Mouse (Mus musculus) midbrain, embryonic 15.5 days (tissue): Measurements from ENCODE around the gene Wdr48. TPM values are rescaled to one million over a fixed set of nuclear protein-coding genes. Genes with fewer than 3 reads are reported as not detected.

Experiments
- ATAC-seq: fragments of 200-750 bp; cut with Nextera tagmentation; replicated peaks from 2 replicates; pipeline ENCODE4 v1.8.0; 2017; ENCODE audit warnings: moderate TSS enrichment
- H3K27ac ChIP-seq: fragments of 300-500 bp; sonication (generic); 2 replicates; pipeline ENCODE4 v1.5.1; 2015; ENCODE audit warnings: mild to moderate bottlenecking, inconsistent platforms
- H3K27me3 ChIP-seq: fragments of 300-500 bp; sonication (generic); replicated peaks from 2 replicates; pipeline ENCODE4 v1.6.1; 2015; ENCODE audit warnings: inconsistent platforms
- H3K36me3 ChIP-seq: fragments of 300-500 bp; sonication (generic); replicated peaks from 2 replicates; pipeline ENCODE4 v1.6.1; 2015; ENCODE audit warnings: inconsistent platforms
- H3K4me1 ChIP-seq: fragments of 300-500 bp; sonication (generic); 2 replicates; pipeline ENCODE4 v1.6.1; 2015; ENCODE audit warnings: inconsistent platforms
- H3K4me2 ChIP-seq: fragments of 300-500 bp; sonication (generic); 2 replicates; pipeline ENCODE4 v1.6.1; 2015; ENCODE audit warnings: inconsistent platforms, mild to moderate bottlenecking, moderate library complexity
- H3K4me3 ChIP-seq: fragments of 300-500 bp; sonication (generic); 2 replicates; pipeline ENCODE4 v1.5.1; 2015; ENCODE audit warnings: mild to moderate bottlenecking, inconsistent platforms
- H3K9ac ChIP-seq: fragments of 300-500 bp; sonication (generic); 2 replicates; pipeline ENCODE4 v1.6.1; 2015; ENCODE audit warnings: mild to moderate bottlenecking, inconsistent platforms
- H3K9me3 ChIP-seq: fragments of 300-500 bp; sonication (generic); 2 replicates; pipeline ENCODE4 v1.6.1; 2016; ENCODE audit warnings: inconsistent platforms
- WGBS: fragments of 180-500 bp; shearing (Covaris S2); methylation state at CpG from one replicate; pipeline ENCODE4 v1.1.7; 2015; ENCODE audit warnings: mixed read lengths; 5-methylcytosine and 5-hydroxymethylcytosine counted together
- polyA plus RNA-seq: library from polyadenylated mRNA; unstranded; fragments of >200 nt; fragmentation: Nextera tagmentation; extraction: Ambion mirVana; gene quantifications from 2 replicates; pipeline ENCODE4 v1.2.1, GENCODE M21; 2015

Gene Wdr48
- 72.0 and 75.3 TPM in 2 replicates for polyA plus RNA-seq

DNA sequence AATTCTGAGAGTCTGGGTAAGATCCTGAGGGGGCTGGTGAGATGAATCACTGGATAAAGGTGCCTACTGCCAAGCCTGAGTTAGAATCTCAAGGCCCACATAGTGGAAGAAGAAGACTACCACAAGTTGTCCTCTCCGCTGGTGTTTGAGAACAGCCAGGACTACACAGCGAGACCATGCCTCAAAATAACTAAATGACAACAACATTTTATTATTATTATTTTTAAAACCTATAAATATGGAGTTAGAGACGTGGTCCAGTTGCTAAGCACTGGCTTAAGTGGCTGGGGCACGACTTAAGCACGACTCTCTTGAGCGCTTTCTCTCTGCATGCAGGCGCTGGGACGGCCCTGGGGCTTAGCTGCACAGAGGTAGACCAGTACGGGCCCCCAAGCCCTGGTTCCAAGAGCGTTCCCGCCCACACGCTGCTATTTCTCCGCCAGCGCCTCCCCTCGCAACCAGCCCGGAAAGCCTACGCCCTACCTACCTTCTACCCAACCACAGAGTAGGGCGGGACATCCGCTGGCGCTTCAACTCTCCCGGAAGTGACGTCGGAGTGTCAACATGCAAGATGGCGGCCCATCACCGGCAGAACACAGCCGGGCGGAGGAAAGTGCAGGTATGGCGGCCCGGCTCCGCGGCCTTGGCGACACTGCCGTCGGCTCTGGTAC is at the start of gene Wdr48:
TSS of gene Wdr48 (plus strand) at position 540 of the 671 bp plus-strand sequence.
- ATAC-seq: peak; percentile 99
- H3K4me2 ChIP-seq: peak within 1 kb of the TSS; percentile 91
- H3K4me1 ChIP-seq: peaks cover 23% of the 10 kb centered on the region
- no peaks in the 10 kb centered on the region for H3K9me3 ChIP-seq
- peaks cover 6% of the 10 kb centered on the region for H3K27me3 ChIP-seq
- H3K4me3 ChIP-seq: peak within 1 kb of the TSS; percentile 97
- H3K36me3 ChIP-seq: no peaks in the 10 kb centered on the region
- peak within 1 kb of the TSS; percentile 82 for H3K9ac ChIP-seq
- H3K27ac ChIP-seq: peak within 1 kb of the TSS; percentile 86
- 4% methylated on average over 34 of the region's 34 CpGs for WGBS

DNA sequence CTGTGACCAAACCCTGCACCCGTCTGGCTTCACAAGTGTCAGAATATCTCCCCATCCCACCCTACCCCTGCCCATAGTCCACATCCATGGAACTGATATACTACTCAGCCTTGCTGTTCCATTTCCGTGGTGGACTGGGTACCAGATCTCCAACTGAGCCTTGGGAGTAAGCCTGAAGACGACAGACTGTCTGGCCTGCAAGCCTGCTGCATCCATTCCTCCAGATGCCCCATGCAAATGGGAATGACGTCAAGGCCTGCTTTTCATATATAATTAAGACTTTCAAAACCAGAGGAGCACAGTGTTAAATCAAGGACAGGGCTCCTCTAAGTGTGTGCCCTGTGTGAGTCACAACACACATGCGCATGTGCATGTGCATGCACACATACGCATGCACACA is 47.5 kb upstream of the Wdr48 start:
- no peaks in the 10 kb centered on the region for H3K36me3 ChIP-seq

DNA sequence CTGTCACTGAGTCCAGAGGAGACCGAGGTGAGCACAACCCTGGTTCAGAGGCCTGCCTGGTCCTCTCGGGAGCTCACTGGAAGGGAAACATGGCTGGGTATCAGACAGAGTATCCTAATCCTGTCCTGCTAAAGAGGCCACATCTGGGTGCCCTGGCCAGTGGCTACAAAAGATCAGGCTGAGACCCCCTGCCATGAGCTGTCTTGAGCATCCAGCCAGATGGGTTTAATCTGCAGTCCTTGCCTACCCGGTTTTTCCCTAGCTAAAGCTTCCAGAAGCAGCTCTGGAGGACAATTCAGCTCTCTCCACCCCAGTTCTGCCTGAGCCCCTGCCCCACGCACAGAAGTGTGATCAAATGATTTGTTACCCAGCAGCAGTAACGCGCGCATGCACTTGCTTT is 46.0 kb upstream of the Wdr48 start:
- H3K36me3 ChIP-seq: no peaks in the 10 kb centered on the region
- H3K4me2 ChIP-seq: no peak overlapping the region
- H3K4me1 ChIP-seq: peaks cover 12% of the 10 kb centered on the region
- H3K27me3 ChIP-seq: 0 out of 2 replicates have a peak, but pooled peaks cover 3% of the 10 kb centered on the region
- H3K9ac ChIP-seq: no peak overlapping the region
- H3K27ac ChIP-seq: no peak overlapping the region
- ATAC-seq: no peak
- WGBS: 25% methylated on average over 7 of the region's 7 CpGs
- H3K9me3 ChIP-seq: no peaks in the 10 kb centered on the region
- H3K4me3 ChIP-seq: no peak overlapping the region

More for the DNA sequence above, 47.5 kb upstream of the Wdr48 start:
- Histone ChIP-seq H3K27me3 (0 out of 2 replicates have a peak, but pooled peaks cover 3% of the 10 kb centered on the region), H3K4me3 (no peak overlapping the region), H3K27ac (no peak overlapping the region), H3K9ac (no peak overlapping the region), H3K9me3 (no peaks in the 10 kb centered on the region), H3K4me1 (peaks cover 20% of the 10 kb centered on the region), H3K4me2 (no peak overlapping the region)
- no peak for ATAC-seq
- 69% methylated on average over 6 of the region's 6 CpGs for WGBS

GRCm38 (mm10) chr9:119849214-119849613 is 45.5 kb upstream of the Wdr48 start:
- 12% methylated on average over 8 of the region's 8 CpGs for WGBS
- H3K27me3 ChIP-seq: 0 out of 2 replicates have a peak, but pooled peaks cover 3% of the 10 kb centered on the region
- no peak overlapping the region for H3K9ac ChIP-seq
- H3K9me3 ChIP-seq: no peaks in the 10 kb centered on the region
- H3K36me3 ChIP-seq: no peaks in the 10 kb centered on the region
- ATAC-seq: no peak
- peaks cover 12% of the 10 kb centered on the region for H3K4me1 ChIP-seq
- H3K27ac ChIP-seq: no peak overlapping the region
- no peak overlapping the region for H3K4me3 ChIP-seq
- no peak overlapping the region for H3K4me2 ChIP-seq

GRCm38 (mm10) chr9:119852347-119853030 is 42.2 kb upstream of the Wdr48 start:
- no peaks in the 10 kb centered on the region for H3K27me3 ChIP-seq
- no peak overlapping the region for H3K9ac ChIP-seq
- H3K27ac ChIP-seq: peak overlapping the region; percentile 66
- no peak overlapping the region for H3K4me2 ChIP-seq
- peak; percentile 42; the same call in 1 of the 2 replicates for ATAC-seq
- no peaks in the 10 kb centered on the region for H3K9me3 ChIP-seq
- no peaks in the 10 kb centered on the region for H3K36me3 ChIP-seq
- no peak overlapping the region for H3K4me3 ChIP-seq
- H3K4me1 ChIP-seq: peaks cover 12% of the 10 kb centered on the region
- 48% methylated on average over 10 of the region's 10 CpGs for WGBS

DNA sequence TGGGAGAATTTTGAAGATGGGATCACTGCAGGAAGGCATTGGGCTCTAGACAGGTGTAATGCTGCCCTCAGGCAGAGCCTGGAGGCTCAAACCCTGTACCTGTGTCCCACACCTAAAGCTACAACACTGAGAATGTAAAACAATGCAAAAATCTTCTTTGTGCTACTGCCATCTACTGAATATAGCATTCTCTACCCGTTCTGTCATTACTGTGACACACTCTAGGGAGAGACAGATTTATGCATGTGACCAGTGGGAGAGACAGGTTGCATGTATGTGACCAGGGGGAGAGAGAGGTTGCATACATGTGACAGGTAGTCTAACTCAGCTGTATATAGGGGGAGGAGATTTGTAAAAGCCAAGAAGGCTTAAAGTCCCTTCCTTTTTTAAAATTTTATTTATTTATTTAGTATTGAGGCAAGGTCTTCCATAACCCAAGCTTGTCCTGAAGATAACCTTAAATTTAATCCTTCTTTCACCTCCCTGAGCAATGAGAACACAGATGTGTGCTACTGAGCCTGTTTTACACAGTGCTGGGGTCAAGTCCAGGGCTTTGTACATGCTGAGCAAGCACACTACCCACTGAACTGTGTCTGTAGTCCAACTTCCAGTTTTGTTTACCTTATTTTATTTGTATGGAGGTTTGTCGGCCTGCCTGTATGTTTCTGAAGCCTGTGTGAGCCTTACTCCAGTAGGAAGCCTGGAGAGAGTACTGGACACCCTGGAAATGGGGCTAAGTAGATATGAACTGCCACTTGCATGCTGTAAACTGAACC is 41.4 kb upstream of the Wdr48 start:
- no peaks in the 10 kb centered on the region for H3K27me3 ChIP-seq
- H3K27ac ChIP-seq: peak overlapping the region; percentile 66
- H3K9me3 ChIP-seq: no peaks in the 10 kb centered on the region; the same call in 1 of the 2 replicates
- no peak overlapping the region for H3K9ac ChIP-seq
- H3K36me3 ChIP-seq: no peaks in the 10 kb centered on the region
- H3K4me3 ChIP-seq: no peak overlapping the region
- peaks cover 12% of the 10 kb centered on the region for H3K4me1 ChIP-seq
- H3K4me2 ChIP-seq: no peak overlapping the region
- WGBS: 66% methylated on average over 2 of the region's 2 CpGs
- no peak for ATAC-seq

DNA sequence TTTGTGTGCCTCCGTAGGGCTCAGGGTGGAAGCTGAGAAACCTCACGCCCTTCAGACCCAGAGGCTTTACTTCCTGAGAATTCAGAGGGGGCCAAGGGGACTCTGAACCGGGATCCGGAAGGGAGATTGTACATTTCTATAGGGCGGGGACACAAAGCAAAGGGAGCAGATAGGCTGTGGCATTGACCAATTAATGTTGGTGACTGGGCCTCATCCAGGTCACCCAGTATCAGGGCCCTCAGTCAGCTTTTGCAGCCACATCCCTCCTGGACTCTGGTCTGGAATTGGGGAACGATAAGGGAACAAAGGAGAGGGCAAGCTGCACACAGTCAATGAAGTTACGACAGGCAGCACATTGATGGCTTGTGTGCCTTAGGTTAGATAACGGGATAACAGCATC is 40.5 kb upstream of the Wdr48 start:
- Histone ChIP-seq H3K4me3 (no peak overlapping the region), H3K4me2 (no peak overlapping the region), H3K9me3 (no peaks in the 10 kb centered on the region; the same call in 1 of the 2 replicates), H3K4me1 (peaks cover 5% of the 10 kb centered on the region), H3K9ac (no peak overlapping the region), H3K27ac (no peak overlapping the region), H3K36me3 (no peaks in the 10 kb centered on the region), H3K27me3 (no peaks in the 10 kb centered on the region)
- 72% methylated on average over 8 of the region's 8 CpGs for WGBS
- ATAC-seq: no peak

- H3K4me1 ChIP-seq: peaks cover 19% of the 10 kb centered on the region
- no peaks in the 10 kb centered on the region; the same call in 1 of the 2 replicates for H3K27me3 ChIP-seq
- H3K9me3 ChIP-seq: no peaks in the 10 kb centered on the region
- H3K36me3 ChIP-seq: no peaks in the 10 kb centered on the region
- no peak overlapping the region for H3K9ac ChIP-seq
- no peak for ATAC-seq
- no peak overlapping the region for H3K27ac ChIP-seq
- WGBS: 77% methylated on average over 4 of the region's 4 CpGs
- no peak overlapping the region for H3K4me3 ChIP-seq
- no peak overlapping the region for H3K4me2 ChIP-seq
These were observed 7.4 kb upstream of the Wdr48 start for GRCm38 (mm10) chr9:119887144-119887901.

GRCm38 (mm10) chr9:119888843-119889246 is 5.8 kb upstream of the Wdr48 start:
- peak; percentile 67; the same call in 1 of the 2 replicates for ATAC-seq
- no peak overlapping the region for H3K9ac ChIP-seq
- H3K4me2 ChIP-seq: no peak overlapping the region
- WGBS: 6% methylated on average over 2 of the region's 2 CpGs
- H3K4me3 ChIP-seq: no peak overlapping the region
- H3K27ac ChIP-seq: peak overlapping the region; percentile 60
- no peaks in the 10 kb centered on the region for H3K9me3 ChIP-seq
- peaks cover 6% of the 10 kb centered on the region for H3K27me3 ChIP-seq
- H3K36me3 ChIP-seq: no peaks in the 10 kb centered on the region
- H3K4me1 ChIP-seq: peaks cover 19% of the 10 kb centered on the region

- 63% methylated on average over 9 of the region's 9 CpGs for WGBS
- H3K4me2 ChIP-seq: no peak overlapping the region
- H3K36me3 ChIP-seq: no peaks in the 10 kb centered on the region
- peaks cover 6% of the 10 kb centered on the region for H3K27me3 ChIP-seq
- no peaks in the 10 kb centered on the region for H3K9me3 ChIP-seq
- H3K4me1 ChIP-seq: peaks cover 22% of the 10 kb centered on the region
- peak overlapping the region; percentile 60 for H3K27ac ChIP-seq
- H3K9ac ChIP-seq: no peak overlapping the region
- ATAC-seq: no peak
- H3K4me3 ChIP-seq: no peak overlapping the region
These were observed 5.2 kb upstream of the Wdr48 start for GRCm38 (mm10) chr9:119889446-119889845.

- H3K4me2 ChIP-seq: no peak overlapping the region
- no peaks in the 10 kb centered on the region for H3K9me3 ChIP-seq
- peaks cover 6% of the 10 kb centered on the region for H3K27me3 ChIP-seq
- ATAC-seq: no peak
- no peak overlapping the region for H3K4me3 ChIP-seq
- H3K9ac ChIP-seq: no peak overlapping the region
- WGBS: 41% methylated on average over 2 of the region's 2 CpGs
- H3K36me3 ChIP-seq: no peaks in the 10 kb centered on the region
- H3K4me1 ChIP-seq: peaks cover 27% of the 10 kb centered on the region
- no peak overlapping the region for H3K27ac ChIP-seq
These were observed 4.0 kb upstream of the Wdr48 start for GRCm38 (mm10) chr9:119890692-119891091.
